Mouse (Mus musculus): Measurements from ENCODE around the gene AI467606.

AI467606 gene

GRCm38 (mm10) chr7:127093914-127094313, 2.8 kb downstream of the AI467606 start:
- DNase-seq (ENCODE audit: low spot score): no peak

GRCm38 (mm10) chr7:127096456-127096855, 5.3 kb downstream of the AI467606 start:
- no peak for DNase-seq (ENCODE audit: low spot score)

DNA sequence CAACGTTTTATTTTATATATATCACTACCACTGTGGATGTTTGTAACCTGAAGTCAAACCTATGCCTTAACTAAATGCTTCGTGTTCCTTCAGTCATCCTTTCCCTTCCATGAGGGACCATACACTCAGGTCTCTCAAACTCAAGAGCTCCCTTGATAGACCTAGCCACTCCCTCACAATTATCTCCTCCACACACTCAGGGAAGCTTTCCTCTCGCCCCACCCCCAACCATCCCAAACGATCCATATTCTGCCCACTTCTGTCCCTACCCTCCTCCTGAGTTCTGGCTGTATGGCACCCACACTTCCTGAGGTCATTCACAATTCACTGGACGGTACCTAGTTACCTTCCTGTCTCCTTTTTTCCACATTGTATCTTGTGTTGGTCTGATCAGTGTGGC, 7.4 kb downstream of the AI467606 start:
- no peak for DNase-seq (ENCODE audit: low spot score)

DNA sequence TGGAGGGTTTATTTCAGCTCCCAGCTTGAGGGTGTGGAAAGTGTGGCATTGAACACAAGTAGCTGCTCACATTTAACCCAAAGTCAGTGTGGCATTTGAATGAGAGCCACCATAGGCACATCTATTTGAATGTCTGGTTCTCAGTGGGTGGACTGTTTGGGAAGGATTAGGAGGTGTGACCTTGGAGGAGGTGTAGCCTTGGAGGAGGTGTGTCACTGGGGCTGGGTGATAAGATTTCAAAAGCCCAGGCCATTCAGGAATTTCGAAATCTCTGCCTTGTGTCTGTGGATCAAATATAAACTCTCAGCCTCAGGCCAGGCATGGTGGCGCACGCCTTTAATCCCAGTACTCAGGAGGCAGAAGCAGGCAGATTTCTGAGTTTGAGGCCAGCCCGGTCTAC, 7.8 kb downstream of the AI467606 start:
- no peak for DNase-seq (ENCODE audit: low spot score)

GRCm38 (mm10) chr7:127099528-127099927, 8.4 kb downstream of the AI467606 start:
- no peak for DNase-seq (ENCODE audit: low spot score)

GRCm38 (mm10) chr7:127101451-127102016, 10.4 kb downstream of the AI467606 start:
- DNase-seq (ENCODE audit: low spot score): no peak

DNA sequence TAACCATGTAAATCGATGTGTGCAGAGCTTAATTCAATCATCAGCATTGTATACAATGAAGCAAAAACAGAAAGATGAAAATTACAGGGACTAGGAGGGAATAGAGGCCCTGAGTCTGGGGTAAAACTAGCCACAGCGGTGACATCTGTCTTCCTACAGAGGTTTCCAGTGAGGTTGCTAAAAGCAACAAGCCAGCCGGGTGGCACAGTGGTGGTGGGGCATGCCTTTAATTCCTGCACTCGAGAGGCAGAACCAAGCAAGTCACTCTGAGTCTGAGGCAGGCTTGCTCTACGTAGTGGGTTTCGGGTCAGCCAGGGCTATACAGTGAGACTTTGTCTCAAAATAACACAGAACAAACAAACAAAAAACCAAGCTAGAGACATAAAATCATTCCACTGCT, 11.0 kb downstream of the AI467606 start:
- DNase-seq (ENCODE audit: low spot score): no peak

DNA sequence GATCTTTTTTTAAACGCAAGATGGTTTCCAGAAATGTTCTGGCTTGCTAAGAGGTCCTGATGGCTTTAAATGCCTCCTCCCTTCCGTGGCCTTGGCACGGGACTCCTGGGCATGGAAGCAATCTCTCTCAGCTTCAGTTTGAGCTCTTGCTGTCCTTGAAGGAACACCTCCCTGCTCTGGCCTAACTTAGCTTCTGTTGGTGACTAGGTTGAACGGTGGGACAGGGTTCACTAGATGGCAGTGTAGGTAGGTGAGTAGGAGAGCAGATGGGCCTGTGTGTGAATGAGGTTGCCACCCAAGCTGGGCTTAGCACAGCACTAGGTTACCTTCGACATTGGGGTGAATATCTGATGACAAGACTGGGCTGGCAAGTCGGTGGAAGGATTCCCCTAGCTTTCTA, 12.8 kb downstream of the AI467606 start:
- DNase-seq (ENCODE audit: low spot score): no peak

DNA sequence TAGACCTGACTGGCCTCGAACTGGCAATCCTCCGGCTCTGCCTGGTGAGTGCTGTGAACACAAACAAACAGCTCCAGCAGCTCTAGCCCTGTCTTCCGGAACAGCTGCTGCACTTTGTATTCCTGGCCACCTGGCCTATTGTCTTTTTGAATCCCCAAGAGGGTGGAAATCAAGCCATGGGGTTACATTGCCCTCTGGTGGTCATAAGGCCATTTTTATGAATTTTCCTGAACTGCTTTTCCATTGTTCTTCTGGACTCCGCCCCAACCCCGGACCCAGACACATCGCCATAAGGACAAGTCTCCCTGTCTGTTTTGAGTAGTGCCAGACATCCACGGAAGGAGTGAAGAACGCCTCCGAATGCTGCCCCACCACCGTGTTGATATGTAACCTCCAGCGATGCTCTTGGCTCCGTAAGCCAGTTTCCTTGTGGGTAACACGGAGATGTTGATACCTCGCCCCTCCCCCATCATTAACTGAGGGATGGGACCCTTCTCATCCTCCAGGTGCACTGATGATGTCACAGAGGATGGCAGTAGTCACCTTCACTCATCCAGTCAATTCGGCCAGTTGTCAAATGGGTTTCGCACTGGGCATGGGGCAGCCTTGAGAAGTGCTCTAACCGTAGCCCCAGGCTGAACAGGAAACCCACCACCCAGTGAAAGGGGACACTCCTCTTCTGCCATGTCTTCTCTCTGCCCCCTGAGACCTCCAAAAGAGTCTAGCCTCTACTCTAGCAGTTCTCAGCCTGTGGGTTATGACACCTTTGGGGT, 13.6 kb downstream of the AI467606 start:
- peak; percentile 44 for DNase-seq (ENCODE audit: low spot score)

DNA sequence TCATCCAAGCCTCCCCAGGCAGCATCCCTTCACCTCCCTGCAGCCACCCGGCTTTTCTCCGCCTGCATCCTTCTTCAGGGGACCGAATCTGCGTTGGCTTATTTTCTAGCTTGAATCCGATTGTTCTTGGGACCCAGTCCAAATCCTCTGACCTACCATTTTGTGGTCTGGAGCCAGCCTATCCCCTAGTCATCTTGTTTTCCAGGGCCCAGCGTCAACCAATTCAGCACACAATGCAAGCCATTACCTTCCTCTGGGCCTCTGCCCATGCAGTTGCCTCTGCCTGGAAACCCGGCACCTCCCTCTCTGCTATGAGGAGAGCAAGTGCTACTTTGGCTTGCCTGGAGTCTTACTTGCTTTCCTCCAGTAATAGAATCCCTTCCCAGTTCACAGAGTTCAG, 14.4 kb downstream of the AI467606 start:
- no peak for DNase-seq (ENCODE audit: low spot score)

DNA sequence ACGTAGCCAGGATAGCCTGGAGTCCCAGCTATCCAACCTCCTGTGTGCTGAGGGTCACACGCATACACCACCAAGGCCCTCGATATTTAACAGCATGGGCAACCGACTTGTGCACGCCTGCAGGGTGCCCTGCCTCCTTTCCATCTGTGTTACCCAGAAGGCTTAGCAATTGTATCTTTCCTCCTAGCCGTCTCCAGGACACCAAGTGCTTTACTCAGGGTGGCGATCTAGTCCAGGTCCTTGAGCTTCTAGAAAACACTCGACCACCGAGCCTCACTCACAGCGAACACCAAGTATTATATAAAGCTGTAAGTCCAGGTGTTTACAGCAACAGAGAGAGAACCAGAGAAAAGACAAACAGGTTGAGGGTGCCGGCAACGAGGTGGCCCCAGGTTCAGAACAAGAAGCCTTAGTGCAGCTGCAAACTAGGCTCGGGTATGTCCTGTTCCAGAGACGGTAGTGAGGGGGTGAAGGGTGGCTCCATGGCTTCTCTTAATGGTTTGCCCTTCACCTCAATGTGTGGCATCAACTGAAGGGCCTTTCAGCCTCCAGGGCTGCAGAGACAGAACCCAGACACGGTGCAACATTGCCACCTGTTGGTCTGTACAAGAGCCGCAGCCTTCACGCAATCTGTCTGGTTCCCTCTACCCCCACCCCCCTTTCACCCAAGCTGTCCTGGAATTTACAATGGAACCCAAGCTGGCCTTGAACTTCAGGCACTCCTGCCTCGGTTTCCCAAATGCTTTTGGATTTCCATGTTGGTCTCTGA, 19.3 kb downstream of the AI467606 start:
- DNase-seq (ENCODE audit: low spot score): peak; percentile 70

GRCm38 (mm10) chr7:127111461-127111860, 20.3 kb downstream of the AI467606 start:
- peak; percentile 57 for DNase-seq (ENCODE audit: low spot score)

- DNase-seq (ENCODE audit: low spot score): no peak
These were observed 21.2 kb downstream of the AI467606 start for GRCm38 (mm10) chr7:127112251-127112841.

- DNase-seq (ENCODE audit: low spot score): no peak
These were observed 21.9 kb downstream of the AI467606 start for GRCm38 (mm10) chr7:127112921-127113597.

- no peak for DNase-seq (ENCODE audit: low spot score)
These were observed 22.6 kb downstream of the AI467606 start for GRCm38 (mm10) chr7:127113614-127114259.

- DNase-seq (ENCODE audit: low spot score): no peak
These were observed 23.8 kb downstream of the AI467606 start for GRCm38 (mm10) chr7:127114920-127115319.

GRCm38 (mm10) chr7:127116331-127116935, 25.3 kb downstream of the AI467606 start:
- no peak for DNase-seq (ENCODE audit: low spot score)

DNA sequence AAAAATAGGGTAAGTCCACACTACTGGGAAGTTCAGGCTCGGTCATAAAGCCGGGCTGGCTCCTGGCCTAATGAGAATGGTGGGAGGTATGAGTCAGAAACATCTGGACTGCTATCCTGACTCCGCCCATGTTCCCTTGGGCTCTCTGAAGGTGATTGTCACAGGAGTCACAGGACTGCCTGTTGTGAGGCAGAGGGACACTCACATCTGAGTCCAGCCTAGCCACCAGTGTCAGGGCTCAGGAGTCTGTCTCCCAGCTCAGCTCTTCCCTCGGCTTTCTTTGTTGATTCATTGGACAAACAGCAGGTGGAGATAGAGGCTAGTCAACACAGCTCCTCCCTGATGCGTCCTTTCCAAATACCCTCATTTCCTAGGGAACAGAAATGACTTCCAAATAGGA, 26.8 kb downstream of the AI467606 start:
- DNase-seq (ENCODE audit: low spot score): no peak

DNA sequence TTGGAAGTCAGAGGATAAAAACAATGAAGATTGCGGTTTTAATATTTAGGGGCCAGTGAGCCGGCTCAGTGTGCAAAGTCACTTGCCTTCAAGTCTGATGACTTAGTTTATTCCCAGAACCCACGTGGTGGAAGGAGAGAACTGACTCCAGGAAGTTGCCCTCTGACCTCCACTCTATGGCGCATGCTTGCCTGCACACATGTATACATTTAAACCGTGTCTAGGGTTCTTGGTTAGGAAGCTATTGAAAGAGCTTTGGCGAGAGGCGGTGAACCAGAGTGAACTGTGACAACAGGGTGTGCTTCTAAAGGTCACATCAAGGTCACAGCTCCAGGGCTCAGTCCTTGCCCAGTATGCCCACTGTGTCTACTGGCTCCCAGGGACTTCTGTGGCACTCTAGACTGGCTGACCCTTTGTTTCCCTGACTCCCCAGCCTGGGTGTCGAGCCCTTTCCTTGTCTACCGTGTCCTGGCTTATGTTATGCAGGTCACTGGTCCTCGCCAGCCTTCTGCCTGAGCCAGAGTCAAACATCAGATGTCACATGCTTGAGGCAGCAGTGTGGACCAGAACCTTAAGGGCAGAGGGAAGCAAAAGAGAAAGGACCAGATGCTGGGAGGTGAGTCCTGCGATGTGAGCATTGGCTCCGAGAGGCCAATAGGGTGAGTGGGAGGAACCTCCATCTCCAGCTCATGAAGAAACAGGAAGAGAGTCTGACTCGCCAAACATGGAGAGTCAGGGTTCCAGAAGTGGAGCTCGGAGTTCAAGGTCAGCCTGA, 27.7 kb downstream of the AI467606 start:
- no peak for DNase-seq (ENCODE audit: low spot score)
